In the genomic region with DNA sequence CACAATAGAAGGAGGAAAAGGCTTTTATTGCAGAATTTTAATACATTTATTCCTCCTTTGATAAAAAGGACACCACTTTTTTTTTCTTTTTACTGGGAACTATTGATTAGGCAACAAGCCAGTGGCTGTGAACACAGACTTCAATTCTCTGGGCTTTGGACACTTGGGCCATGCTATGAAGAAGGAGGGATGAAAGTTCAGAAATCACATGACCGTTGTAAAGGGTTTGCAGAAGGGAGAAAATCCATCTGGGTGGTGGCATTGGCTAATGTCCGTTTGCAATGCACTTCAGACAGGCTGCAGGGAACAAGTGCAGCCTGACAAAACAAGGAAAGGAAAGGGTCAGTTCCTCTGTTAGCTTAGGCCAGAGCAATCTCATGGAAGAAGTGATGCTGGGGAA, we compare ENCODE assay signal across 23 mouse cellular contexts.
"Had no signal": no experiment of that assay in that cellular context is flagged by ENCODE, and none has a peak within 500 bp of the region (broad histone marks: within the 10 kb centered on the region; RNA-seq: fewer than 3 reads in every experiment).

No protein-coding gene starts in this region.

- H3K4me2 ChIP-seq: heart, embryonic 12.5 days; hindbrain, embryonic 12.5 days; hindbrain, embryonic 14.5 days; kidney, embryonic 15.5 days; limb, embryonic 13.5 days; limb, embryonic 15.5 days; liver, embryonic 11.5 days had no signal

- H3K4me1 ChIP-seq: heart, embryonic 10.5 days; heart, embryonic 12.5 days; hindbrain, embryonic 10.5 days; hindbrain, embryonic 12.5 days; kidney, embryonic 15.5 days; limb, embryonic 13.5 days; limb, embryonic 15.5 days had no signal

- H3K9me3 ChIP-seq: heart, embryonic 10.5 days; heart, embryonic 12.5 days; hindbrain, embryonic 10.5 days; hindbrain, embryonic 12.5 days; kidney, embryonic 15.5 days; limb, embryonic 13.5 days; limb, embryonic 15.5 days had no signal

- H3K36me3 ChIP-seq: heart, embryonic 10.5 days; heart, embryonic 12.5 days; hindbrain, embryonic 10.5 days; hindbrain, embryonic 12.5 days; kidney, embryonic 15.5 days; limb, embryonic 13.5 days; limb, embryonic 15.5 days had no signal

- ATAC-seq: forebrain, embryonic 16.5 days; hindbrain, embryonic 16.5 days; inflammation-experienced regulatory T-cells, adult 6 months had no signal

- H3K27me3 ChIP-seq: heart, embryonic 12.5 days; hindbrain, embryonic 12.5 days; kidney, embryonic 15.5 days; limb, embryonic 13.5 days; limb, embryonic 15.5 days had no signal

- DNase-seq: gastrocnemius, adult 2 months; gastrocnemius, postnatal 10 days; gastrocnemius, postnatal 25 days; heart, adult 18-20 months; heart, postnatal 10 days; heart, postnatal 4 days; kidney, postnatal 10 days; layer of hippocampus, adult 9-11 months; layer of hippocampus, postnatal 36 days; left cerebral cortex, postnatal 4 days had no signal

- H3K9ac ChIP-seq: heart, embryonic 12.5 days; hindbrain, embryonic 12.5 days; hindbrain, embryonic 14.5 days; kidney, embryonic 15.5 days; limb, embryonic 13.5 days; limb, embryonic 15.5 days; liver, embryonic 14.5 days had no signal

- H3K4me3 ChIP-seq: gastrocnemius, adult 2 months; heart, embryonic 10.5 days; heart, embryonic 12.5 days; hindbrain, embryonic 10.5 days; hindbrain, embryonic 12.5 days; kidney, embryonic 15.5 days; limb, embryonic 13.5 days; limb, embryonic 15.5 days had no signal

- H3K27ac ChIP-seq: gastrocnemius, adult 2 months; heart, embryonic 10.5 days; hindbrain, embryonic 10.5 days; hindbrain, embryonic 12.5 days; hindbrain, embryonic 14.5 days; kidney, embryonic 15.5 days; limb, embryonic 13.5 days; limb, embryonic 15.5 days; liver, embryonic 14.5 days had no signal
